Mouse (Mus musculus) kidney, adult 10 weeks (tissue): ENCODE results near the gene Skint5. TPM values are rescaled to one million over a fixed set of nuclear protein-coding genes. Genes with fewer than 3 reads are reported as not detected.

ENCODE experiments used
- polyA plus RNA-seq: library from polyadenylated mRNA; stranded (reverse); fragments of 350-450 nt; fragmentation: Illumina TruSeq; extraction: RNeasy Lipid Tissue Mini Kit (QIAGEN cat#74804); gene quantifications from one replicate; pipeline ENCODE4 v1.2.3, GENCODE M21; 2014; ENCODE audit warnings: low read depth, low replicate concordance

The Skint5 gene
- not detected for polyA plus RNA-seq

DNA sequence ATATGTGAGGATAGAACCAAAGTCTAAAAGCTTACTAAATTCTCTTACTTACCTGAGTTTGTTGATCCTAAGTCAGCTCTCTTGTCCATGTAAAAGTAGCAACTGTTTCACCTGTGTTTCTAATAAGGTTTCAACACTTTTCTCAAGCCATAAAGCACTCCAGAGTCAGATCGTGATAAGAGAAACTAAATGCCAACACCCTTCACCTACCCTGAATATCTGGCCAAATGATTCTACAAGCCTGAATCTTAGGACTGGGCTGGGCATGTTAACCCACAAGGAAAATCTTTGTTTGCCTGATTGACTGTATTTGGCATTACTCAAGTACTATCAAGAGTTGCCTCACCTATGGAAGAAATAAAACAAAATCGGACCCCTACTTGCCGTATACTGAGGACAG lies at the start of gene Skint5:
TSS of gene Skint5 (minus strand) at position 101 of the 400 bp plus-strand sequence.

Other genes with a start within 250 kb of the Skint5 start
- not detected for gene Skint11, start 163.9 kb upstream of the Skint5 start, polyA plus RNA-seq